Mouse (Mus musculus): ENCODE measurements around the gene Clcn6. TPM values are rescaled to one million over a fixed set of nuclear protein-coding genes. Genes with fewer than 3 reads are reported as not detected.

The Clcn6 gene
- 4.7 and 4.9 TPM in 2 replicates for polyA plus RNA-seq (2015; fragmentation: Nextera tagmentation; extraction: Ambion mirVana)

- peak within 1 kb of the TSS; percentile 88 for H3K4me2 ChIP-seq (replicated peaks)
- H3K9ac ChIP-seq, result peak within 1 kb of the TSS; percentile 69
- no peaks in the 10 kb centered on the region for H3K9me3 ChIP-seq
- H3K4me1 ChIP-seq (replicated peaks), result peaks cover 33% of the 10 kb centered on the region
- no peaks in the 10 kb centered on the region for H3K36me3 ChIP-seq
- H3K4me3 ChIP-seq (replicated peaks), result peak within 1 kb of the TSS; percentile 71
- peak; percentile 95 for ATAC-seq
- WGBS, result under 1% methylated on average over 51 of the region's 54 CpGs
- no peaks in the 10 kb centered on the region for H3K27me3 ChIP-seq (replicated peaks)
- H3K27ac ChIP-seq, result peak within 1 kb of the TSS; percentile 69
Measured at GRCm38 (mm10) chr4:148038600-148039253, at the start of gene Clcn6, which contains the start of gene Mthfr. Gene Clcn6 (minus strand): TSS chr4:148038821. Gene Mthfr (plus strand): TSS chr4:148039077.

DNA sequence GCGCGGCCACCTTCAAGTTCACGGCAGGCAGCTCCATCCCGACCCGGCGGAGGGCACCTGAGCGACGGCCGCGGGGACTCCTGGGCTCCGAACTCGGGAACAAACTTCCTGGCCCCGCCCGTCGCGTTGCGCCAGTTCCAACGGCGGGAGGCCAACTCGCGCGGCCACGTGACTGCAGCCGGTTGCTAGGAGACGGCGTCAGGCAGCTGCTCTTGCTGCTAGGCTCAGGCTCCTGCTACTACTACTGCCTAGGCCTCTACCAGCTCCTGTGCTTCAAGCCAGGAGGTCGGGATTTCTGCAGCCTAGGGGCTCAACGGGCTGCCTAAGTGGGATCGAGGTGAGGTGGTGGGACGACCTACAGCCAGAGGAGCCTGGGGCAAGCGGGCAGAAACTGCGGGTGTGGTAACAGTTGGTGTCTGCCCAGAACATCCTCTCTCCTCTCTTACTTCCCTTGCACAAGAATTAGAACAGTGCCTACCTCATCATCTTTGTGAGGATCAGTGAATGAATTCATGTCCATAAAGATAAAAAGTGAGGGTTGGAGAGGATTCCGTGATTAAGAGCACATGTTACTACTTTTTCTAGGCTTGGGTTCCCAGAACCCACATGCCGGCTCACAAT is 49.4 kb upstream of the Clcn6 start, which contains the start of gene Agtrap:
Agtrap (minus strand) TSS at position 125 of the 621 bp plus-strand sequence.
- Histone ChIP-seq H3K9me3 (no peaks in the 10 kb centered on the region), H3K4me2 (replicated peaks) (peak within 1 kb of the TSS; percentile 77), H3K27ac (peak within 1 kb of the TSS; percentile 66), H3K4me3 (replicated peaks) (peak within 1 kb of the TSS; percentile 78), H3K4me1 (replicated peaks) (peaks cover 25% of the 10 kb centered on the region), H3K36me3 (no peaks in the 10 kb centered on the region; the same call in 1 of the 2 replicates), H3K9ac (peak within 1 kb of the TSS; percentile 84), H3K27me3 (replicated peaks) (no peaks in the 10 kb centered on the region)
- peak; percentile 96 for ATAC-seq
- 7% methylated on average over 34 of the region's 34 CpGs for WGBS

- peak; percentile 66 for ATAC-seq
- H3K36me3 ChIP-seq, result no peaks in the 10 kb centered on the region; the same call in 1 of the 2 replicates
Measured at GRCm38 (mm10) chr4:148087091-148087906, 48.7 kb upstream of the Clcn6 start.

DNA sequence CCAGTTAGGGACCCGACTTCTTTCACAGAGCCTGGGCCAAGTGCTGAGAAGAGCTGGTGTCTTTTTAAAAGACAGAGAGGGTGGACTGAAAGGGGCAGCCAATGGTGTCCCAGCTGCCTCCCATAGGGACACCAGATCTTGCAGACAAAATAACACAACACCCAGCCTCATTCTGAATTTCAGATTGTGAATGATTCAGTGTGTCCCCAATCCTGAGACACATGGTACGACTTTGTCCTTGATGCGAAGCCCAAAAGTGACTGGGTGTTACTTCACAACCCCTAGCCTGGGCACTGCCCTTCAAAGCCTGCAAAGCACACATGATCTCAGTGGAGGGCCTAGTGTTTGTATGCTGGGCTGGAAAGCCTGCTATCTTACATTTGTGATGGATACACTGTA is 47.3 kb upstream of the Clcn6 start:
- no peaks in the 10 kb centered on the region for H3K9me3 ChIP-seq
- no peaks in the 10 kb centered on the region; the same call in 1 of the 2 replicates for H3K36me3 ChIP-seq
- H3K27me3 ChIP-seq (replicated peaks), result no peaks in the 10 kb centered on the region
- no peak for ATAC-seq
- WGBS, result 81% methylated on average over 3 of the region's 3 CpGs
- no peak overlapping the region for H3K27ac ChIP-seq
- peaks cover 25% of the 10 kb centered on the region for H3K4me1 ChIP-seq (replicated peaks)
- no peak overlapping the region for H3K9ac ChIP-seq
- no peak overlapping the region for H3K4me2 ChIP-seq (replicated peaks)
- H3K4me3 ChIP-seq (replicated peaks), result no peak overlapping the region

More at GRCm38 (mm10) chr4:148087091-148087906, 48.7 kb upstream of the Clcn6 start:
- Histone ChIP-seq H3K27ac (peak overlapping the region; percentile 66), H3K9me3 (no peaks in the 10 kb centered on the region), H3K4me1 (replicated peaks) (peaks cover 25% of the 10 kb centered on the region), H3K4me3 (replicated peaks) (peak overlapping the region; percentile 78), H3K4me2 (replicated peaks) (peak overlapping the region; percentile 77), H3K27me3 (replicated peaks) (no peaks in the 10 kb centered on the region), H3K9ac (peak overlapping the region; percentile 84)
- WGBS, result 5% methylated on average over 30 of the region's 30 CpGs

DNA sequence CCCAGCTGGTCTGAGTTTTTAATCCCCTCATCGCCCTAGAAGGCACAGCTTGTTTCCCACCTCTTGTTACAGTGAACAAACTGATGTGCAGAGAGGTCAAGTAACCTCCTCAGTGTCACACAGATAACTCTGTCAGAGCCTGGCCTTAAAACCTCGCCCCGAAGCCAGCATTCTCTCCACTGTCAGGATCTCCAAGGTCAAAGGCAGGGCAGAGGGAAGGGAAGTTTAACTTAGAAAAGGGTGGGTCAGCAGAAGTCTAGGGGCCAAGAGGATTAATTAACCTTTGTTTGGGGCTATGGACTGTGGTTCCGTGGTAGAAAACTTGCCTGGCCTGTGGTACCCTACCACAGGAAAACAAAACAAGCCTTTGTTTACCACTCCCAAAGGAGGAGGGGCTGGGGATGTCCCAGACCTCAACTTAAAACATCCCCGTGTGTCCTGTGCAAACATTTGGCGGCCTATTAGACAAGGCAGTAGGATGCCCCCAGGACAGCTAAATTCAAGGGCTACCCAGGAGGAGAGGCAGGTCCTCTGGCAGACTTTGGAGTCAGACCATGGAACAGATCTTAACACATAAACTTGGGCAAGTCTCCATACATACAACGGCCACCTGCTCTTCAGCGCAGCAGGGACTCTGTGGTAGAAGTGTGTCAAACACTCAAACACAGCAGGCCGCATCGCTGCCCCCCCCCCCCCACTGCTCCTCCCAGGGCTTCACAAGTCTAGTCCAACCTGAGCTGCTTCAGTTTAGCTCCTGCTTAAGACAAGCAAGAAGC is 46.7 kb upstream of the Clcn6 start:
- Histone ChIP-seq H3K4me2 (replicated peaks) (no peak overlapping the region), H3K4me3 (replicated peaks) (no peak overlapping the region), H3K9ac (no peak overlapping the region), H3K4me1 (replicated peaks) (peaks cover 25% of the 10 kb centered on the region), H3K36me3 (peaks cover under 1% of the 10 kb centered on the region; the same call in 1 of the 2 replicates), H3K27ac (no peak overlapping the region), H3K9me3 (no peaks in the 10 kb centered on the region), H3K27me3 (replicated peaks) (no peaks in the 10 kb centered on the region)
- WGBS, result 40% methylated on average over 10 of the region's 10 CpGs
- no peak for ATAC-seq

DNA sequence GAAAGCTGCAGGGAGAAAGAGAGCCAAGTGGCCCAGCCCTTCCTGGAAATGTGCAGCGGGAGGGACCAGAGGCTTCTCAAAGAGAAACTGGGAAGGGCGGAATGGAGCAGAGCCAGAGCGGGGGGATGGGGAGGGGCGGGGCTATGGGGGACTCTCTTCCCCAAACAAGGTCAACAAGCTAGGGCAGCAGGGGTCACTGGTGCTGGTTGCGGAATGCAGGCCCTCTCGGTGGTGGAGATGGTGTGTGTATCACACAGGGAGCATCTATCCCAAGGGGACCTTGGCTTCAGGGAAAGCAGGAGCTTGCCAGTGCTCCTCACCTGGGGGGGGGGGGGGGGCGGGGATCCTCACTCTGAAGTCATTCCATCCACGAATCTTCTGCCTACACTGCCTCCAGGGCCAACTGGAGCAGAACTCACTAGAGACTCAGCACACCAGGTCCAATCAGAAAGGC is 45.7 kb upstream of the Clcn6 start:
- no peaks in the 10 kb centered on the region for H3K9me3 ChIP-seq
- H3K27me3 ChIP-seq (replicated peaks), result no peaks in the 10 kb centered on the region
- no peak overlapping the region for H3K9ac ChIP-seq
- WGBS, result 26% methylated on average over 8 of the region's 8 CpGs
- no peak overlapping the region for H3K4me3 ChIP-seq (replicated peaks)
- peaks cover 3% of the 10 kb centered on the region; the same call in 1 of the 2 replicates for H3K36me3 ChIP-seq
- H3K4me1 ChIP-seq (replicated peaks), result peaks cover 25% of the 10 kb centered on the region
- no peak for ATAC-seq
- no peak overlapping the region for H3K4me2 ChIP-seq (replicated peaks)
- no peak overlapping the region for H3K27ac ChIP-seq

DNA sequence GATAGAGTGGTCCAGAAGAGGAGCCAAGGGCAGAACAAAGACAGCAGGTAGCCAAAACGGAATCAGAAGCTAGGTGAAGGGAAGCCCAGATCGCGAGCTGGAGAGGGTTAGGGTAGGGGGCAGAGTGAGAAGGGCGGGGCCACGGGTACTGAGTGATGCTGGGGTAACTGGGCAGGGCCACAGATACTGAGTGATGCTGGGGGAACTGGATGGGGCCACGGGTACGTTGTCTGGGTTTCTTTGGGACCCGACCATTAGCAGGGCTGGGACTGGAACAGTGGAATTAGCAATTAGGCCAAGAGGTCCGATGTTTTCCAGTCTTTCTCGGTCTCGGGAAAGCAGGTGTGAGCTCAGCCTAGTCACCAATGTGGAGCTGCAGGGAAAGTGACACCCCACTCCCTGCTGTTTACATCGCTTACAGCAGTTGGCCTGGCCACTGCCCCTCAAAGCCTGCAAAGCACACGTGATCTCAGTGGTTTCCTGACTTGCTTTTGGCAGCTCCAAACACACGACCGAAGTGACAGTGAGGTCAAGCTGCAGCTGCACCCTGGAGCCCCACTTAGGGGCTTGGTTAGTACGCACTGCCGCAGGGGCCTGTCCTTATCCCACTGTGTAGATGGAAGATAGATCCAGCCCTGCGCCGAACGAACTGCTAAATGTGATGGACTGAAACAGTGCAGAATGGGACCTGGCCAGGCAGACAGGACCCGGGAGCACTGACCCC is 44.7 kb upstream of the Clcn6 start:
- H3K4me1 ChIP-seq (replicated peaks), result peaks cover 25% of the 10 kb centered on the region
- H3K4me2 ChIP-seq (replicated peaks), result no peak overlapping the region
- no peaks in the 10 kb centered on the region for H3K9me3 ChIP-seq
- no peak overlapping the region for H3K9ac ChIP-seq
- ATAC-seq, result no peak
- no peaks in the 10 kb centered on the region for H3K27me3 ChIP-seq (replicated peaks)
- peaks cover 3% of the 10 kb centered on the region; the same call in 1 of the 2 replicates for H3K36me3 ChIP-seq
- WGBS, result 56% methylated on average over 21 of the region's 21 CpGs
- no peak overlapping the region for H3K4me3 ChIP-seq (replicated peaks)
- H3K27ac ChIP-seq, result no peak overlapping the region

- Histone ChIP-seq H3K27me3 (replicated peaks) (no peaks in the 10 kb centered on the region), H3K4me3 (replicated peaks) (no peak overlapping the region), H3K9ac (no peak overlapping the region), H3K27ac (no peak overlapping the region), H3K4me1 (replicated peaks) (peaks cover 25% of the 10 kb centered on the region), H3K9me3 (no peaks in the 10 kb centered on the region), H3K36me3 (peaks cover 3% of the 10 kb centered on the region; the same call in 1 of the 2 replicates), H3K4me2 (replicated peaks) (no peak overlapping the region)
- WGBS, result 51% methylated on average over 12 of the region's 12 CpGs
- no peak for ATAC-seq
Measured at GRCm38 (mm10) chr4:148082257-148083044, 43.8 kb upstream of the Clcn6 start.

GRCm38 (mm10) chr4:148081201-148081600 is 42.6 kb upstream of the Clcn6 start:
- WGBS, result 92% methylated on average over 10 of the region's 10 CpGs
- no peak overlapping the region for H3K9ac ChIP-seq
- ATAC-seq, result no peak
- peaks cover 3% of the 10 kb centered on the region; the same call in 1 of the 2 replicates for H3K36me3 ChIP-seq
- H3K4me1 ChIP-seq (replicated peaks), result peaks cover 15% of the 10 kb centered on the region
- no peak overlapping the region for H3K4me2 ChIP-seq (replicated peaks)
- H3K27ac ChIP-seq, result no peak overlapping the region
- H3K9me3 ChIP-seq, result no peaks in the 10 kb centered on the region
- no peak overlapping the region for H3K4me3 ChIP-seq (replicated peaks)
- no peaks in the 10 kb centered on the region for H3K27me3 ChIP-seq (replicated peaks)

DNA sequence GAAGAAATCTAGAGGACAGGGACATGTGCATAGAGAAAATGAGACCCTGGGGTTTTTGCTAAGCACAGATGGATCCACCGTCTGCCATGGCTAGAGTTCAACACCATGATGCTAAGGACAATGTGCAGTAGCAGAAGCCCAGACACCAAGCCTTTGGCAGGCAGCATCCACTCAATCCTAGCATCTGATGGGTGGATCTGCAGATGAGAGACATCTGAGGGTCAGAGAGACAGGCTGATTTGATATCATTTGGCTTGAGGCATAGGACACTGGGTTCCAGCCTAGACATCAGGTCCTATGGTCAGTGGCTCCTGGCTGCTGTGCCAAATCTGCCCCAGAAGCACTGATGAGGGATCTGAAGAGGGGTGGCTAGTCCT is 42.0 kb upstream of the Clcn6 start:
- H3K27ac ChIP-seq, result no peak overlapping the region
- peaks cover 3% of the 10 kb centered on the region; the same call in 1 of the 2 replicates for H3K36me3 ChIP-seq
- no peaks in the 10 kb centered on the region for H3K27me3 ChIP-seq (replicated peaks)
- H3K4me1 ChIP-seq (replicated peaks), result peaks cover 15% of the 10 kb centered on the region
- H3K4me2 ChIP-seq (replicated peaks), result no peak overlapping the region
- no peak for ATAC-seq
- H3K9me3 ChIP-seq, result no peaks in the 10 kb centered on the region
- no peak overlapping the region for H3K4me3 ChIP-seq (replicated peaks)
- 87% methylated on average over 1 of the region's 1 CpGs for WGBS
- no peak overlapping the region for H3K9ac ChIP-seq
